Mouse (Mus musculus): ENCODE measurements at regions not wholly inside any gene's neighbourhood (a gene's known extent, or its start where the extent isn't known, plus 50 kb on each side); places are given as distances from the start of the nearest gene placed in this dataset.
A peak's percentile ranks its signal among the peaks of the same experiment; 100 is the strongest.

GRCm38 (mm10) chr5:85285856-85286255, 779.5 kb downstream of the Cenpc1 start:
- H3K9me3 ChIP-seq = no peaks in the 10 kb centered on the region
- no peak for ATAC-seq (ENCODE audit: borderline replicate concordance, extremely low read depth, low FRiP score, low TSS enrichment)
- H3K4me2 ChIP-seq = no peak overlapping the region
- H3K27ac ChIP-seq = no peak overlapping the region
- no peak overlapping the region for H3K4me3 ChIP-seq
- no peaks in the 10 kb centered on the region for H3K4me1 ChIP-seq
- H3K9ac ChIP-seq = no peak overlapping the region
- H3K36me3 ChIP-seq = no peaks in the 10 kb centered on the region
- no peaks in the 10 kb centered on the region for H3K27me3 ChIP-seq
- WGBS = 75% methylated on average over 3 of the region's 3 CpGs

GRCm38 (mm10) chr5:85248453-85248852, 816.9 kb downstream of the Cenpc1 start:
- no peak overlapping the region for H3K27ac ChIP-seq
- H3K4me3 ChIP-seq = no peak overlapping the region
- H3K9me3 ChIP-seq = no peaks in the 10 kb centered on the region
- no peak overlapping the region for H3K9ac ChIP-seq
- no peaks in the 10 kb centered on the region for H3K27me3 ChIP-seq
- no peaks in the 10 kb centered on the region for H3K4me1 ChIP-seq
- 71% methylated on average over 4 of the region's 4 CpGs for WGBS
- H3K4me2 ChIP-seq = no peak overlapping the region
- ATAC-seq (ENCODE audit: borderline replicate concordance, extremely low read depth, low FRiP score, low TSS enrichment) = no peak
- no peaks in the 10 kb centered on the region for H3K36me3 ChIP-seq

DNA sequence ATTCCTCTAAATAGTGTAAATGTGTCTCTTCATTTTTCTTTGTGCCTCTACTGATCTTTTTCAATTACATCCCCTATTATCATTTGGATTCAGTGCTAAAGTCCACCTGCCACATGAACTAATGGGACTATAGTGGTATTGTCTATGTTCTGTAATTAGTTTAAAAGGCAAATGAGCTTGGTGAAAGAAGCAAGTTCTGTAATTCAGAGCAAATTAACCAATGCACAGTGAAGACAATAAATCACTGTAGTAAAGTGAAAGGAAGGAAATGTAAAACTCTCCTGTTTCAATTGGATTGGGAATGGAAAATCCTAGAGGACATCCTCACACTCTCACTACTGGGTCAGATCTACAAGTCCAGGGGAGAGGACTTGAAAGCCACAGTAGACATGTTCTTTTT, 823.2 kb upstream of the Epha5 start:
- Histone ChIP-seq H3K4me2 (no peak overlapping the region), H3K4me3 (no peak overlapping the region), H3K4me1 (no peaks in the 10 kb centered on the region), H3K27me3 (no peaks in the 10 kb centered on the region), H3K27ac (no peak overlapping the region), H3K36me3 (no peaks in the 10 kb centered on the region), H3K9me3 (no peaks in the 10 kb centered on the region), H3K9ac (no peak overlapping the region)
- ATAC-seq (ENCODE audit: borderline replicate concordance, extremely low read depth, low FRiP score, low TSS enrichment) = no peak

- H3K27ac ChIP-seq = no peak overlapping the region
- H3K4me3 ChIP-seq = no peak overlapping the region
- no peaks in the 10 kb centered on the region for H3K4me1 ChIP-seq
- no peaks in the 10 kb centered on the region for H3K27me3 ChIP-seq
- ATAC-seq (ENCODE audit: borderline replicate concordance, extremely low read depth, low FRiP score, low TSS enrichment) = peak; percentile 74; the same call in 1 of the 2 replicates
- H3K36me3 ChIP-seq = no peaks in the 10 kb centered on the region
- no peak overlapping the region for H3K9ac ChIP-seq
- H3K4me2 ChIP-seq = no peak overlapping the region
- 72% methylated on average over 3 of the region's 3 CpGs for WGBS
- no peaks in the 10 kb centered on the region for H3K9me3 ChIP-seq
These were observed 822.4 kb upstream of the Epha5 start for GRCm38 (mm10) chr5:85239509-85240031.
